ENCODE assay signal across 31 mouse cellular contexts in genomic region chr2:104446016-104446415, GRCm38 (mm10). TPM values are rescaled to one million over a fixed set of nuclear protein-coding genes. Genes with fewer than 3 reads are reported as not detected.
A peak's percentile ranks its signal among the peaks of the same experiment; 100 is the strongest.
DNase-seq lines count a peak whose midpoint lies in the region; ATAC-seq lines count a peak whose summit lies in the region.
"Had no signal": no experiment of that assay in that cellular context is flagged by ENCODE, and none has a peak within 500 bp of the region (broad histone marks: within the 10 kb centered on the region; RNA-seq: fewer than 3 reads in every experiment).

No protein-coding gene starts in this region.

- no peaks in the 10 kb centered on the region for H3K9me3 ChIP-seq in heart, embryonic 11.5 days (replicated peaks; ENCODE audit: control insufficient read depth, low read length)
- no peaks in the 10 kb centered on the region for H3K9me3 ChIP-seq in heart, embryonic 16.5 days (replicated peaks; ENCODE audit: control insufficient read depth, low read length)
- H3K9me3 ChIP-seq: embryonic facial prominence, embryonic 13.5 days; forebrain, embryonic 10.5 days; forebrain, embryonic 15.5 days; limb, embryonic 10.5 days; limb, embryonic 15.5 days; liver, embryonic 13.5 days; megakaryocyte, embryonic 14.5 days; midbrain, embryonic 12.5 days; neural tube, embryonic 12.5 days had no signal

- WGBS in heart, embryonic 11.5 days (ENCODE audit: insufficient replicate concordance) = 36% methylated on average over 1 of the region's 1 CpGs
- 33% methylated on average over 1 of the region's 1 CpGs for WGBS in heart, embryonic 16.5 days

- no peaks in the 10 kb centered on the region for H3K27me3 ChIP-seq in heart, embryonic 11.5 days (ENCODE audit: control insufficient read depth, insufficient read depth, low read length)
- no peaks in the 10 kb centered on the region for H3K27me3 ChIP-seq in heart, embryonic 16.5 days (ENCODE audit: control insufficient read depth, insufficient read depth, low read length)
- H3K27me3 ChIP-seq: embryonic facial prominence, embryonic 13.5 days; forebrain, embryonic 15.5 days; limb, embryonic 15.5 days; liver, embryonic 13.5 days; megakaryocyte, embryonic 14.5 days; midbrain, embryonic 12.5 days; neural tube, embryonic 12.5 days had no signal

- H3K4me3 ChIP-seq in heart, embryonic 11.5 days (ENCODE audit: low read depth, low read length) = no peak overlapping the region
- no peak overlapping the region for H3K4me3 ChIP-seq in heart, embryonic 16.5 days (ENCODE audit: low read length)
- H3K4me3 ChIP-seq: embryonic facial prominence, embryonic 13.5 days; forebrain, embryonic 10.5 days; forebrain, embryonic 15.5 days; layer of hippocampus, adult 2 months; limb, embryonic 10.5 days; limb, embryonic 15.5 days; liver, embryonic 13.5 days; megakaryocyte, embryonic 14.5 days; midbrain, embryonic 12.5 days; myocyte; neural tube, embryonic 12.5 days had no signal

- H3K27ac ChIP-seq in heart, embryonic 11.5 days (ENCODE audit: low read depth, low read length) = 0 out of 2 replicates have a peak overlapping the region, but pooled peaks have one; percentile 46
- H3K27ac ChIP-seq in heart, embryonic 16.5 days (ENCODE audit: low read length) = peak overlapping the region; percentile 8
- H3K27ac ChIP-seq: embryonic facial prominence, embryonic 13.5 days; forebrain, embryonic 10.5 days; forebrain, embryonic 15.5 days; layer of hippocampus, adult 2 months; limb, embryonic 10.5 days; limb, embryonic 15.5 days; liver, embryonic 13.5 days; midbrain, embryonic 12.5 days; neural tube, embryonic 12.5 days had no signal

- intact Hi-C loops in heart, postnatal 36 days (cut with DNase I) = loop anchor here (10.0 kb wide), 1 partner anchor 209 kb away; no protein-coding TSS in a partner anchor

- H3K4me2 ChIP-seq in heart, embryonic 11.5 days = no peak overlapping the region
- no peak overlapping the region for H3K4me2 ChIP-seq in heart, embryonic 16.5 days (ENCODE audit: low read depth, low read length)
- H3K4me2 ChIP-seq: embryonic facial prominence, embryonic 13.5 days; forebrain, embryonic 15.5 days; limb, embryonic 15.5 days; liver, embryonic 13.5 days; midbrain, embryonic 12.5 days; neural tube, embryonic 12.5 days had no signal

- no peak for DNase-seq in heart, adult 9 months (ENCODE audit: low spot score in 2 of 2)
- no peak for DNase-seq in heart, postnatal 36 days
- peak; percentile 57 for DNase-seq in thymus, postnatal 0 days (ENCODE audit: low spot score)
- DNase-seq in thymus, postnatal 4 days = peak; percentile 53
- no peak for DNase-seq in layer of hippocampus, adult 9-10 months (ENCODE audit: low spot score)
- DNase-seq: adrenal gland, postnatal 25 days; B cell, adult 2 months; cerebellum, adult 11-12 months; cerebellum, adult 9-11 months; kidney, adult 2 months; kidney, postnatal 36 days; layer of hippocampus, postnatal 36 days; liver, embryonic 13.5 days; lung, adult 18-20 months; lung, postnatal 4 days had no signal

- peaks cover 27% of the 10 kb centered on the region for H3K4me1 ChIP-seq in heart, embryonic 11.5 days (ENCODE audit: control insufficient read depth, insufficient read depth, low read length)
- H3K4me1 ChIP-seq in heart, embryonic 16.5 days (ENCODE audit: control insufficient read depth, insufficient read depth, low read length) = peaks cover 37% of the 10 kb centered on the region
- H3K4me1 ChIP-seq: forebrain, embryonic 10.5 days; forebrain, embryonic 15.5 days; midbrain, embryonic 12.5 days; neural tube, embryonic 12.5 days had no signal

- H3K9ac ChIP-seq in heart, embryonic 11.5 days (ENCODE audit: low read depth, low read length) = no peak overlapping the region
- H3K9ac ChIP-seq in heart, embryonic 16.5 days (ENCODE audit: low read length) = no peak overlapping the region
- H3K9ac ChIP-seq: embryonic facial prominence, embryonic 13.5 days; forebrain, embryonic 15.5 days; limb, embryonic 15.5 days; liver, embryonic 13.5 days; midbrain, embryonic 12.5 days; neural tube, embryonic 12.5 days had no signal

- H3K36me3 ChIP-seq in heart, embryonic 11.5 days (ENCODE audit: control insufficient read depth, insufficient read depth, low read length) = 0 out of 2 replicates have a peak, but pooled peaks cover 2% of the 10 kb centered on the region
- H3K36me3 ChIP-seq in heart, embryonic 16.5 days (ENCODE audit: control insufficient read depth, insufficient read depth) = peaks cover 11% of the 10 kb centered on the region; the same call in 1 of the 2 replicates
- H3K36me3 ChIP-seq: neural tube, embryonic 12.5 days had no signal

- ATAC-seq in heart, embryonic 11.5 days (replicated peaks; ENCODE audit: insufficient number of reproducible peaks, low FRiP score, low TSS enrichment) = no peak
- ATAC-seq in heart, embryonic 16.5 days (replicated peaks; ENCODE audit: extremely low read depth, insufficient read depth, low FRiP score) = no peak
- ATAC-seq: forebrain, embryonic 15.5 days; hindbrain, embryonic 16.5 days; lung, postnatal 0 days had no signal

RNA-seq across cellular contexts. Expression of gene D430041D05Rik, which starts 35.2 kb away (rescaled TPM):
- polyA plus RNA-seq in heart, embryonic 11.5 days (2014; fragmentation: Nextera tagmentation; extraction: Ambion mirVana) = 0.30 and 0.34 TPM in 2 replicates
- 0.15 and 0.20 TPM in 2 replicates for polyA plus RNA-seq in heart, embryonic 16.5 days (2015; fragmentation: Nextera tagmentation; extraction: Ambion mirVana)
- total RNA-seq in heart, postnatal 36 days (2021) = under 1 TPM in 1 of 2 experiments, not detected in 1; 0.03 TPM
- polyA plus RNA-seq in thymus, postnatal 0 days (2015; fragmentation: Nextera tagmentation; extraction: Ambion mirVana) = 0.95 and 1.1 TPM in 2 replicates
- total RNA-seq: common myeloid progenitor, adult 5-6 weeks had no signal
- polyA plus RNA-seq: small intestine, adult 2 months had no signal

RNA-seq across cellular contexts. Expression of gene Hipk3, which starts 48.2 kb away (rescaled TPM):
- polyA plus RNA-seq in heart, embryonic 11.5 days (2014; fragmentation: Nextera tagmentation; extraction: Ambion mirVana) = 48.1 and 61.9 TPM in 2 replicates
- 33.4 and 37.8 TPM in 2 replicates for polyA plus RNA-seq in heart, embryonic 16.5 days (2015; fragmentation: Nextera tagmentation; extraction: Ambion mirVana)
- 100 to 1,000 TPM; 209 to 219 TPM for total RNA-seq in heart, postnatal 36 days (2021)
- 11.9 and 13.9 TPM in 2 replicates for polyA plus RNA-seq in thymus, postnatal 0 days (2015; fragmentation: Nextera tagmentation; extraction: Ambion mirVana)

Comparison
In these comparisons a context has a peak if more than half of its experiments do, and no peak if none do; other contexts are left out.
1. DNase-seq: peak in thymus, postnatal 0 days (single experiment) and thymus, postnatal 4 days (single experiment); none in heart, adult 9 months (0 of 2), heart, postnatal 36 days (0 of 2) and layer of hippocampus, adult 9-10 months (single experiment).